Mouse (Mus musculus): Measurements from ENCODE around the gene Prrg2. TPM values are rescaled to one million over a fixed set of nuclear protein-coding genes. Genes with fewer than 3 reads are reported as not detected.
"Not testable (repeated sequence)": the region's sequence is repeated elsewhere in the genome, so short reads cannot be mapped to it uniquely, and the experiment has no call there.

The Prrg2 gene
- total and polyA plus RNA-seq, 2 experiments from 2014 or later = 7.7 to 13.7 TPM

- no peak overlapping the region for H3K4me3 ChIP-seq (ENCODE audit: low read depth, low read length)
- no peak overlapping the region; the same call in 1 of the 2 replicates for H3K27ac ChIP-seq (ENCODE audit: low read depth, low read length)
- ATAC-seq (ENCODE audit: low FRiP score) = no peak
- H3K9ac ChIP-seq (replicated peaks; ENCODE audit: low read length, poor library complexity, severe bottlenecking) = no peak overlapping the region
- no peaks in the 10 kb centered on the region for H3K9me3 ChIP-seq (ENCODE audit: low read length)
- no peak for DNase-seq (ENCODE audit: low spot score)
- no peak; the same call in 1 of the 2 replicates for TF ChIP-seq CTCF (IDR thresholded peaks at IDR 0.05)
- H3K4me2 ChIP-seq (ENCODE audit: low read depth, low read length, poor library complexity, severe bottlenecking) = no peak overlapping the region
- H3K27me3 ChIP-seq (ENCODE audit: insufficient read depth, low read length) = no peaks in the 10 kb centered on the region
- 87% methylated on average over 15 of the region's 15 CpGs for WGBS
- peaks cover 3% of the 10 kb centered on the region; the same call in 1 of the 2 replicates for H3K4me1 ChIP-seq (ENCODE audit: insufficient read depth, low read length)
- H3K36me3 ChIP-seq (ENCODE audit: insufficient read depth, low read length) = peaks cover 25% of the 10 kb centered on the region
Measured at GRCm38 (mm10) chr7:45024281-45025248, 37.9 kb downstream of the Prrg2 start.

DNA sequence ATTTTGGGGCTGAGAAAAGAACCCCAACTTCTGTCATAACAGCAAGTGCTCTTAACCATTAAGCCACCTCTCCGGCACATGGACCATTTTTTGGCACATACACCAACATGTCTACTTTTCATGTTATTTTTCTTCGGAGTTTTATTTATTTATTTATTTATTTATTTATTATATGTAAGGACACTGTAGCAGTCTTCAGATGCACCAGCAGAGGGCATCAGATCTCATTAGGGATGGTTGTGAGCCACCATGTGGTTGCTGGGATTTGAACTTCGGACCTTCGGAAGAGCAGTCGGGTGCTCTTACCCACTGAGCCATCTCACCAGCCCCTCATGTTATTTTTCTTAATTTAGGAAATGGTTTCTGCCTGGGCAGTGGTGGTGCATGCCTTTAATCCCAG is 38.8 kb downstream of the Prrg2 start:
- 75% methylated on average over 5 of the region's 5 CpGs for WGBS
- H3K27me3 ChIP-seq (ENCODE audit: insufficient read depth, low read length); H3K9me3 ChIP-seq (ENCODE audit: low read length); H3K9ac ChIP-seq (replicated peaks; ENCODE audit: low read length, poor library complexity, severe bottlenecking); H3K4me2 ChIP-seq (ENCODE audit: low read depth, low read length, poor library complexity, severe bottlenecking); H3K27ac ChIP-seq (ENCODE audit: low read depth, low read length); H3K4me1 ChIP-seq (ENCODE audit: insufficient read depth, low read length); ATAC-seq (ENCODE audit: low FRiP score); H3K4me3 ChIP-seq (ENCODE audit: low read depth, low read length); DNase-seq (ENCODE audit: low spot score): not testable (repeated sequence)
- peak; percentile 47 for TF ChIP-seq CTCF (IDR thresholded peaks at IDR 0.05)
- H3K36me3 ChIP-seq (ENCODE audit: insufficient read depth, low read length) = peaks cover 17% of the 10 kb centered on the region

GRCm38 (mm10) chr7:45020225-45020624 is 42.3 kb downstream of the Prrg2 start:
- no peaks in the 10 kb centered on the region for H3K9me3 ChIP-seq (ENCODE audit: low read length)
- 79% methylated on average over 9 of the region's 9 CpGs for WGBS
- no peak for DNase-seq (ENCODE audit: low spot score)
- H3K27me3 ChIP-seq (ENCODE audit: insufficient read depth, low read length) = no peaks in the 10 kb centered on the region
- H3K36me3 ChIP-seq (ENCODE audit: insufficient read depth, low read length) = no peaks in the 10 kb centered on the region
- no peak overlapping the region for H3K4me2 ChIP-seq (ENCODE audit: low read depth, low read length, poor library complexity, severe bottlenecking)
- no peak for ATAC-seq (ENCODE audit: low FRiP score)
- peaks cover 5% of the 10 kb centered on the region; the same call in 1 of the 2 replicates for H3K4me1 ChIP-seq (ENCODE audit: insufficient read depth, low read length)
- no peak overlapping the region for H3K27ac ChIP-seq (ENCODE audit: low read depth, low read length)
- no peak for TF ChIP-seq CTCF (IDR thresholded peaks at IDR 0.05)
- H3K4me3 ChIP-seq (ENCODE audit: low read depth, low read length) = no peak overlapping the region
- H3K9ac ChIP-seq (replicated peaks; ENCODE audit: low read length, poor library complexity, severe bottlenecking) = no peak overlapping the region

DNA sequence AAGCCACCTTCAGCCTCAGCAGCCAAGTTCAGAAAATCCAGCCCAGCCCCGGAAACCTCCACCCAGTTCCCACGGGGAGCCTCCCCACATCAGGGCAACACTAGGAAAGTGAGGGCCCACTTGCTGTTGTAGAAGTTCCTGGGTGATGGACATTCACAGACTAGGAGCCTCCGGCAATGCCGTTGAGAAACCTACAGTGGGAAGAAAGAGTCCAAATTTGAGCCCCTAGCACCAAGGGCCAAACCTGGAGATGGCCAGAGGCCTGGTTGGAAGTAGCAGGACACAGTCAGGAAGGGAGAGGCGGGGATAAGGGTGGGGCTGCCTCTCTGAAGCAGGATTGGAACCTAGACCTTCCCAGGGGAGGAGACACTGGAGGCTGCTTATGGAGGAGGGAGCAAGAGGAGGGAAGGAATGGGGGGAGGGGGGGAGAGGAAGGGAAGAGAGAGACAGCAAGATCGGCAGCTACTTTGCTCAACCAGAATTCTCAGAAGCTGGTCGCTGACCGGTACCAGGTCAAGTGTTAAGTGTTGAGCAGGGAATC is 43.4 kb downstream of the Prrg2 start:
- no peaks in the 10 kb centered on the region for H3K36me3 ChIP-seq (ENCODE audit: insufficient read depth, low read length)
- no peak overlapping the region for H3K27ac ChIP-seq (ENCODE audit: low read depth, low read length)
- WGBS = 47% methylated on average over 8 of the region's 8 CpGs
- H3K9me3 ChIP-seq (ENCODE audit: low read length) = no peaks in the 10 kb centered on the region
- 0 out of 2 replicates have a peak overlapping the region, but pooled peaks have one; percentile 2 for H3K4me3 ChIP-seq (ENCODE audit: low read depth, low read length)
- no peak for TF ChIP-seq CTCF (IDR thresholded peaks at IDR 0.05)
- H3K27me3 ChIP-seq (ENCODE audit: insufficient read depth, low read length) = no peaks in the 10 kb centered on the region
- no peak overlapping the region for H3K9ac ChIP-seq (replicated peaks; ENCODE audit: low read length, poor library complexity, severe bottlenecking)
- no peak for ATAC-seq (ENCODE audit: low FRiP score)
- peaks cover 10% of the 10 kb centered on the region; the same call in 1 of the 2 replicates for H3K4me1 ChIP-seq (ENCODE audit: insufficient read depth, low read length)
- 0 out of 2 replicates have a peak overlapping the region, but pooled peaks have one; percentile 9 for H3K4me2 ChIP-seq (ENCODE audit: low read depth, low read length, poor library complexity, severe bottlenecking)
- no peak for DNase-seq (ENCODE audit: low spot score)

GRCm38 (mm10) chr7:45017242-45018061 is 45.0 kb downstream of the Prrg2 start, which contains the start of gene Rras:
Rras (plus strand) TSS chr7:45017961.
- Histone ChIP-seq H3K9me3 (ENCODE audit: low read length) (no peaks in the 10 kb centered on the region), H3K4me1 (ENCODE audit: insufficient read depth, low read length) (peaks cover 10% of the 10 kb centered on the region; the same call in 1 of the 2 replicates), H3K36me3 (ENCODE audit: insufficient read depth, low read length) (peaks cover 10% of the 10 kb centered on the region), H3K9ac (replicated peaks; ENCODE audit: low read length, poor library complexity, severe bottlenecking) (peak within 1 kb of the TSS; percentile 52), H3K27me3 (ENCODE audit: insufficient read depth, low read length) (no peaks in the 10 kb centered on the region), H3K27ac (ENCODE audit: low read depth, low read length) (peak within 1 kb of the TSS; percentile 69), H3K4me2 (ENCODE audit: low read depth, low read length, poor library complexity, severe bottlenecking) (peak within 1 kb of the TSS; percentile 93), H3K4me3 (ENCODE audit: low read depth, low read length) (peak within 1 kb of the TSS; percentile 84)
- 0 out of 2 replicates have a peak, but pooled peaks have one; percentile 30 for TF ChIP-seq CTCF (IDR thresholded peaks at IDR 0.05)
- ATAC-seq (ENCODE audit: low FRiP score) (peak; percentile 60), DNase-seq (ENCODE audit: low spot score) (peak; percentile 95)
- WGBS = under 1% methylated on average over 33 of the region's 36 CpGs

Data from midbrain, postnatal 0 days (tissue).